Mouse (Mus musculus) heart, embryonic 16.5 days (tissue): Measurements from ENCODE around the gene Wdfy4. TPM values are rescaled to one million over a fixed set of nuclear protein-coding genes. Genes with fewer than 3 reads are reported as not detected.
A peak's percentile ranks its signal among the peaks of the same experiment; 100 is the strongest.

Experiments
- ATAC-seq: fragments of 200-750 bp; cut with Nextera tagmentation; replicated peaks from 2 replicates; pipeline ENCODE4 v1.8.0; 2017; ENCODE audit warnings: moderate number of reproducible peaks; ENCODE audit not compliant: insufficient read depth, low FRiP score; ENCODE audit errors: extremely low read depth
- H3K27ac ChIP-seq: fragments of 300-500 bp; sonication (generic); 2 replicates; pipeline ENCODE4 v1.5.1; 2014; ENCODE audit warnings: mild to moderate bottlenecking, low read length, control low read depth, moderate library complexity
- H3K27me3 ChIP-seq: fragments of 300-500 bp; sonication (generic); 2 replicates; pipeline ENCODE4 v1.6.1; 2014; ENCODE audit warnings: low read length, mixed read lengths; ENCODE audit not compliant: control insufficient read depth, insufficient read depth
- H3K36me3 ChIP-seq: fragments of 300-500 bp; sonication (generic); 2 replicates; pipeline ENCODE4 v1.6.1; 2014; ENCODE audit not compliant: control insufficient read depth, insufficient read depth
- H3K4me1 ChIP-seq: fragments of 300-500 bp; sonication (generic); 2 replicates; pipeline ENCODE4 v1.6.1; 2014; ENCODE audit warnings: low read length, mixed read lengths; ENCODE audit not compliant: control insufficient read depth, insufficient read depth
- H3K4me2 ChIP-seq: fragments of 300-500 bp; sonication (generic); 2 replicates; pipeline ENCODE4 v1.6.1; 2014; ENCODE audit warnings: low read depth, mild to moderate bottlenecking, control low read depth, low read length
- H3K4me3 ChIP-seq: fragments of 300-500 bp; sonication (generic); 2 replicates; pipeline ENCODE4 v1.5.1; 2014; ENCODE audit warnings: mild to moderate bottlenecking, control low read depth, low read length
- H3K9ac ChIP-seq: fragments of 300-500 bp; sonication (generic); 2 replicates; pipeline ENCODE4 v1.6.1; 2014; ENCODE audit warnings: low read length, control low read depth
- H3K9me3 ChIP-seq: fragments of 300-500 bp; sonication (generic); replicated peaks from 2 replicates; pipeline ENCODE4 v1.6.1; 2016; ENCODE audit warnings: low read length; ENCODE audit not compliant: control insufficient read depth
- whole genome bisulfite sequencing: fragments of 180-500 bp; shearing (Covaris S2); extraction: QIAGEN DNeasy Blood & Tissue Kit; methylation state at CpG from one replicate; pipeline ENCODE4 v1.1.7; 2014; 5-methylcytosine and 5-hydroxymethylcytosine counted together
- polyA plus RNA-seq: library from polyadenylated mRNA; unstranded; fragments of >200 nt; fragmentation: Nextera tagmentation; extraction: Ambion mirVana; gene quantifications from 2 replicates; pipeline ENCODE4 v1.2.1, GENCODE M21; 2015

Gene Wdfy4
- 0.55 and 1.2 TPM in 2 replicates for polyA plus RNA-seq

DNA sequence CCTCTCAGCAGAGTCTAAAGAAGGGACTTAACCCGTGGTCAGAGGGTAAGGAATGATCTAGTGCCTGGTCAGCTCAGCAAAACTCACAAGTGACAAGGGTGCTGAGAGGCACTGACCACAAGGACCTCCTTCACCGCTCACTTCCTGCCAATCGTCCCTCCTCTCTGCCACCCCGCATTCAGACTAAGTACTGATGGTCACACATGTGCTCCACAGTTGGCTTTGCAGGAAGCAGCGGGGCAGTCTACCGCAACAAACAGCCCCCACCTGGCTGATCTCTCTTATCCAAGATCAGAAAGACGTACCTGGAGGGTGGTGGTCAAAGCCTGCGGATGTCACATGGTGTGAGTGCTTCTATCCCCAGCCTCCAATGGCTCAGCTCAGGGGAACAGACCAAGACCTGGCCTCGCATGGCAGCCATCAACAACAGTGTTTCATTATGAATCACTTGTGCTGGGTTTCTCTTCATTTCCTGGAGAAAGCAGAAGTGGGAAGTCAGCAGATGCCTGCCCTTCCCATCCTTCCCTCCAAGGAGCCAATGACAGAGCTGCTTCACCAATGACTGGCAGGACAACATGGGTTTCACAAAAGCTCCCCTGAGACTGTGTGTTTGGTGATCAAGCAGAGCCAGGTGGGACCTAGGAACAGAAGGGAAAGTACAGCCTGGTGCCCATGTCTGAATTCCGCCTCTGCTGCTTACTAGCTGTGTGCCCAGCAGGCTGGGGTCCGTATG is at the start of gene Wdfy4:
Gene Wdfy4 (minus strand): TSS at position 441 of the 733 bp plus-strand sequence.
- ATAC-seq = no peak
- H3K9ac ChIP-seq = no peak within 1 kb of the TSS; the same call in 1 of the 2 replicates
- no peaks in the 10 kb centered on the region for H3K36me3 ChIP-seq
- H3K4me3 ChIP-seq = peak within 1 kb of the TSS; percentile 27
- H3K9me3 ChIP-seq = 0 out of 2 replicates have a peak, but pooled peaks cover 2% of the 10 kb centered on the region
- H3K4me2 ChIP-seq = peak within 1 kb of the TSS; percentile 15
- no peaks in the 10 kb centered on the region for H3K27me3 ChIP-seq
- WGBS = 76% methylated on average over 11 of the region's 11 CpGs
- no peaks in the 10 kb centered on the region for H3K4me1 ChIP-seq
- no peak within 1 kb of the TSS for H3K27ac ChIP-seq

DNA sequence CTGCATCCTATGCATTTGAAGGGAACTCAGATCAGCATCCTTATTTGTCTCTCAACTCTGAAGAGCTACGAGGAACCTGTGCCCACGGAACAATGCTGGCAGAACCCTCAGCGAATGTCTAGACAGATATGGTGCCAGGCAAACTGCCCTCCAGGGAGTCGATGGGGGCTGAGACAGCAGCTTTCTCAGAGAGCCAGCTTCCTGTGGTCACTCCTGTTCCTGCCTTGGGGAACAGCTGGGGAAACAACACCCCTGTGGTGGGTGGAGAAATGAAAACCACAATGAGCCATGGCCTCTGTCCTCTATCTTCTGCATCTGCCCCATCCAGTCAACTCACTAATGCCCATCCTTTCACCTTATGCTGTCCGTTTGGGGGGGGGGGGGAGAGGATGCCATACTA is 46.7 kb upstream of the Wdfy4 start:
- no peaks in the 10 kb centered on the region for H3K36me3 ChIP-seq
- WGBS = 57% methylated on average over 5 of the region's 5 CpGs
- no peaks in the 10 kb centered on the region for H3K9me3 ChIP-seq
- ATAC-seq = no peak
- peaks cover 2% of the 10 kb centered on the region; the same call in 1 of the 2 replicates for H3K4me1 ChIP-seq
- no peak overlapping the region for H3K4me3 ChIP-seq
- no peak overlapping the region for H3K9ac ChIP-seq
- H3K4me2 ChIP-seq = no peak overlapping the region
- H3K27me3 ChIP-seq = no peaks in the 10 kb centered on the region
- H3K27ac ChIP-seq = no peak overlapping the region

- Histone ChIP-seq H3K27ac (no peak overlapping the region), H3K36me3 (no peaks in the 10 kb centered on the region), H3K9ac (no peak overlapping the region), H3K4me2 (no peak overlapping the region), H3K4me1 (peaks cover 2% of the 10 kb centered on the region; the same call in 1 of the 2 replicates), H3K9me3 (no peaks in the 10 kb centered on the region), H3K27me3 (no peaks in the 10 kb centered on the region), H3K4me3 (no peak overlapping the region)
- no peak for ATAC-seq
- WGBS = 84% methylated on average over 3 of the region's 3 CpGs
These were observed 46.0 kb upstream of the Wdfy4 start for GRCm38 (mm10) chr14:33231311-33231710.

DNA sequence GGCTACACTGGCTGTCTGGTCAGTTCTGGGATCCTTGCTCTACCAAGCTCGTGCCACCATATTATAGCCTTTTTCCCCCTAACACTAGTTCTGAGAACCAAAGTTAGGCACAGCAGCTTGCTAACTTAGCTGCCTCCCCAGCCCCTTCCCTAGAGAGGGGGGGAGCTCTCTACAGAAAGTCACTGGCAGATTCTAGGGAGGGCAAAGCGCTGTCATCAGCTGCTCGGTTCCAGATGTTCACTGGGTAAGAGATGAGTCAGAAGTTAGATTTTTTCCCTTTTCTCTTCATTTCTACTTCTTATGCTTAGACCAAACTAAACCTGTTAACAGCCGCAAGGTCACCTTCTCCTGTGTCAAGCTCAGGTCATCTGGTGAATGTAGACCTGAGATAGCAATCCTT is 45.4 kb upstream of the Wdfy4 start:
- no peaks in the 10 kb centered on the region for H3K9me3 ChIP-seq
- H3K4me1 ChIP-seq = peaks cover 2% of the 10 kb centered on the region; the same call in 1 of the 2 replicates
- no peak overlapping the region for H3K4me3 ChIP-seq
- H3K27ac ChIP-seq = no peak overlapping the region
- WGBS = 78% methylated on average over 4 of the region's 4 CpGs
- no peaks in the 10 kb centered on the region for H3K36me3 ChIP-seq
- no peaks in the 10 kb centered on the region for H3K27me3 ChIP-seq
- no peak overlapping the region for H3K9ac ChIP-seq
- no peak overlapping the region for H3K4me2 ChIP-seq
- no peak for ATAC-seq

- no peak overlapping the region for H3K9ac ChIP-seq
- no peaks in the 10 kb centered on the region for H3K36me3 ChIP-seq
- H3K27ac ChIP-seq = no peak overlapping the region
- H3K4me3 ChIP-seq = no peak overlapping the region
- no peaks in the 10 kb centered on the region for H3K9me3 ChIP-seq
- peaks cover 2% of the 10 kb centered on the region; the same call in 1 of the 2 replicates for H3K4me1 ChIP-seq
- no peak for ATAC-seq
- WGBS = 89% methylated on average over 4 of the region's 4 CpGs
- no peaks in the 10 kb centered on the region for H3K27me3 ChIP-seq
- no peak overlapping the region for H3K4me2 ChIP-seq
These were observed 39.9 kb upstream of the Wdfy4 start for GRCm38 (mm10) chr14:33225235-33225634.

DNA sequence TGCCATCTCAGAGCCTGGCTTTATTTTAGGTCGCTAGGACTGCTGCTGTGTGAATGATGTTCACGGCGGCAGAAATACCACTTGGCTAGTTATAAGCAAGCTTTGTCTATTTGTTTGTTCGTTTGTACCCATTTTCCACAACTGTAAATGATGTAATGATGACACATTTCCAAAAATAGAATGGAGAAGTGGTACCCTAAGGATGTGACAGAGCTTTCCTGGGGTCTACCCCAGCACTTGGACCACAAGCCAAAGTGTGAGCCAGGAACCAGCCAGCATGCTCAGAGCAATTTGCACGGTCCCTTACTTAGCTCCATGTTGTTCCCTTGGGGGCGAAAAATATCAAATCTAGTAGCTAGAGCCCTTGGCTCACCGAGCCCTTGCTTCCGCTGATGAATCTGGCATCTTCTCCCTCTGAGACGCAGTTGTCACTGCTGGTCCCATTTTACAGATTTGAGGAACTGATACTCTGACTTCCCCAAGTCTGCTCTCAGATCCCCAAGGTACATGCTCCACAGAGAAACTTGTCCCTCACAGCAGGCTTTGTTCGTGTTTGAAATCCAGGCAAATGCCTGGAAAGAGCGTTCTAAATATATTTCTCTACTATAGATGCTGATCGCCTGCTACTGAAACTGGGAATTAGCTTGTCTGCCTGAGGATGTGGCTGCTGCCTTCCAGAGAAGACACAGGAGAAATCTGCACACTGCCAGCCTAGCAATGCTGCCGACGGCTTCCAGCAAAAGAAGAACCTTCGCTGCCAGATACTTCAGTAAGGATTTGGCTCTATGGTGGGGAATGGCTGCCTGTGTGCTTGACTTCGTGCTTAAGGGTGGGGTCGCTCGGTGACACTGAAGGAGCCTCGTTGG is 31.3 kb upstream of the Wdfy4 start:
- Histone ChIP-seq H3K4me2 (no peak overlapping the region), H3K9ac (no peak overlapping the region), H3K4me1 (peaks cover 5% of the 10 kb centered on the region; the same call in 1 of the 2 replicates), H3K27me3 (peaks cover 10% of the 10 kb centered on the region; the same call in 1 of the 2 replicates), H3K9me3 (no peaks in the 10 kb centered on the region), H3K36me3 (no peaks in the 10 kb centered on the region), H3K27ac (no peak overlapping the region), H3K4me3 (no peak overlapping the region)
- 78% methylated on average over 19 of the region's 19 CpGs for WGBS
- ATAC-seq = no peak

DNA sequence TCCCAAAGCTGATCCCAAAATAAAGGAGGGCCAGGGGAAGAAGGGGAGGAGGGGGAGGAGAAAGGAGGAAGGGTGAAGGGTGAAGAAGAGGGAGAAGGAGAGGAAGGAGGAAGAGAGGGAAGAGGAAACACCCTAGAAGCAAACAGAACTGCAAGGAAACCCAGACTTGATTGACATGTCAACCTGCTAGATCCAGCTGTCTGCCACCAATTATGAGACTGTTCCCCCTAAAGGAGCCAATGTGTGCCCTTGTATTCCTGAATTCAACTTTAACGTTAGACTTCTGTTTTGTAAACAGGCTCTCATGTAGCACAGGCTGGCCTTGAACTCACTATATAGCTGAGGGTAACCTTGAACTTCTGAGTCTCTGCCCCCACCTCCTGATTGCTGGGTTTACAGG is 29.9 kb upstream of the Wdfy4 start:
- no peaks in the 10 kb centered on the region for H3K36me3 ChIP-seq
- H3K4me2 ChIP-seq = no peak overlapping the region
- H3K4me1 ChIP-seq = peaks cover 5% of the 10 kb centered on the region; the same call in 1 of the 2 replicates
- peaks cover 10% of the 10 kb centered on the region; the same call in 1 of the 2 replicates for H3K27me3 ChIP-seq
- ATAC-seq = no peak
- no peak overlapping the region for H3K9ac ChIP-seq
- H3K9me3 ChIP-seq = no peaks in the 10 kb centered on the region
- H3K27ac ChIP-seq = no peak overlapping the region
- 57% methylated on average over 1 of the region's 1 CpGs for WGBS
- H3K4me3 ChIP-seq = no peak overlapping the region

DNA sequence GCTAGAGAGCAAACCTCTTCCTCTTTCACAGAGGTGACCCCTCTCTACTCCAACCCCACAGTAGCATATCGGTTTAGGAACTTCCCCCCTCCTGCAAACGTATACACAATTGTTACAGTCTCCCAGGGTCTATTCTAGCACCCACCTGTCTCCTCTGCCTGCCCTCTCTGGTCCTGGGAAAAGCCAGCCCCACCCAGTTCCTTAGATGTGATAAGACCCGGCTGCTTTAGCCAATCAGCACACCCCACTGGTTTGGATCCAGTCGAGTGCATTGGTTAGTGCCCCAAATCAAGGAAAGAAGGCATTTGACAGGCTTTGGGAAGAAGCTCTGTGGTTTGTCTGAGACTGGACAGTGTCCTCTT is 29.4 kb upstream of the Wdfy4 start:
- Histone ChIP-seq H3K4me2 (no peak overlapping the region), H3K27ac (no peak overlapping the region), H3K27me3 (peaks cover 10% of the 10 kb centered on the region; the same call in 1 of the 2 replicates), H3K36me3 (no peaks in the 10 kb centered on the region), H3K9ac (no peak overlapping the region), H3K4me3 (no peak overlapping the region), H3K4me1 (peaks cover 5% of the 10 kb centered on the region; the same call in 1 of the 2 replicates), H3K9me3 (no peaks in the 10 kb centered on the region)
- ATAC-seq = no peak
- 18% methylated on average over 4 of the region's 4 CpGs for WGBS
